Mouse (Mus musculus): ENCODE measurements around the gene Cubn.

- TF ChIP-seq CTCF (IDR thresholded peaks at IDR 0.05; ENCODE audit: borderline replicate concordance, insufficient read depth, low read depth, low read length) (no peak), POLR2A (IDR thresholded peaks at IDR 0.05; ENCODE audit: borderline replicate concordance, insufficient read depth, low read length) (no peak)
Measured at GRCm38 (mm10) chr2:13496087-13496486, 4.5 kb upstream of the Cubn start.

Data from cerebellum, adult 2 months (tissue).